In the genomic region with DNA sequence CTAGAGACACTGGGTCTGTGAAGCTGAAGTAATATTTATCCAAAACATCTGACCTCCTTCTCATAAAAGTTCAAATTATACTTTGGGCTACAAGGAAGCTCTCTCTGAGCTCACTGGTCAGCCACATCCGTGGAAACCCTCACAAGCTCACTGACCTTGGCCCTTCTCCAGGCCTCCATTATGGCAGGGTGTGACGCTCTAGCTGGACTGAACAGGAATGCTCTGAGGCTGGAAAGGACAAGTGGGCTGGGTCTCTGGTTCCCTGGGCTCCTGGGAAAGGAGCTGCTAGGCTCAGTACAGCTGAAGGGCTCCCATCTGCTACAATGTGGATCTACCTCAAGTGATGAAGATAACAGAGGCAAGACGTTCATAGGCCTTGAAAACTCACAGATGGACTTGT, we compare ENCODE assay signal across 8 mouse cellular contexts. TPM values are rescaled to one million over a fixed set of nuclear protein-coding genes. Genes with fewer than 3 reads are reported as not detected.
A peak's percentile ranks its signal among the peaks of the same experiment; 100 is the strongest.
DNase-seq lines count a peak whose midpoint lies in the region.
"Not testable (repeated sequence)": the region's sequence is repeated elsewhere in the genome, so short reads cannot be mapped to it uniquely, and the experiment has no call there.

No protein-coding gene starts in this region.

- intact Hi-C loops in heart, postnatal 10 days (cut with DNase I): not testable (repeated sequence)

- 23% methylated on average over 3 of the region's 3 CpGs for WGBS in large intestine, adult 2 months

- peak; percentile 23 for DNase-seq in Muller cell, postnatal 12 days (ENCODE audit: inconsistent ontology term)
- peak; percentile 74 to 80 for DNase-seq in adrenal gland, postnatal 36 days
- DNase-seq in gastrocnemius, postnatal 25 days: peak; percentile 76
- DNase-seq in heart, postnatal 10 days: peak; percentile 68 to 76
- DNase-seq in kidney, adult 8-10 months: peak; percentile 44 to 57
- peak; percentile 52 for DNase-seq in large intestine, adult 2 months (ENCODE audit: low read depth, low spot score)
- DNase-seq in lung, postnatal 4 days: peak; percentile 43 to 66
- peak; percentile 39 for DNase-seq in urinary bladder, postnatal 25 days (ENCODE audit: low spot score)

RNA-seq across cellular contexts. Expression of a gene that starts 37.0 kb away (rescaled TPM):
- 100 to 1,000 TPM; 108 to 202 TPM for total RNA-seq in adrenal gland, postnatal 36 days (2021)
- total RNA-seq in gastrocnemius, postnatal 25 days (2021): 10 to 100 TPM in 1 of 2 experiments, 1 to 10 TPM in 1; 9.7 to 15.8 TPM
- total RNA-seq in heart, postnatal 10 days (2021): 10 to 100 TPM; 38.4 to 44.0 TPM
- 6.7 and 10.1 TPM in 2 replicates for polyA plus RNA-seq in large intestine, adult 2 months (2012; rRNA removed)

Comparison
In these comparisons a context has a peak if more than half of its experiments do, and no peak if none do; other contexts are left out.
1. Peak in every context shown above with its lines: DNase-seq.
2. DNase-seq: peak in every context shown above with its lines; median percentile 77 in adrenal gland, postnatal 36 days; 76 in gastrocnemius, postnatal 25 days; 72 in heart, postnatal 10 days; 54 in lung, postnatal 4 days; 52 in large intestine, adult 2 months; 50 in kidney, adult 8-10 months; 39 in urinary bladder, postnatal 25 days; 23 in Muller cell, postnatal 12 days.